Mouse (Mus musculus) E14TG2a.4 (cell line): ENCODE data around the gene Nrg3.

ENCODE experiments used
- CTCF ChIP-seq: conservative IDR thresholded peaks from 2 replicates; pipeline ENCODE4 v1.5.1; 2014; ENCODE audit warnings: low read length
- NANOG ChIP-seq: IDR thresholded peaks from 2 replicates; pipeline ENCODE4 v1.6.1; 2014; ENCODE audit warnings: borderline replicate concordance, low read length, mixed read lengths

GRCm38 (mm10) chr14:38616969-38617368, 855.9 kb downstream of the Nrg3 start:
- TF ChIP-seq CTCF: no peak
- TF ChIP-seq NANOG: no peak
